Mouse (Mus musculus): ENCODE data around the gene Spag7. TPM values are rescaled to one million over a fixed set of nuclear protein-coding genes. Genes with fewer than 3 reads are reported as not detected.

The Spag7 gene
- 10 to 100 TPM; 75.8 to 87.1 TPM for polyA plus RNA-seq (2017; shearing (Covaris generic))

DNA sequence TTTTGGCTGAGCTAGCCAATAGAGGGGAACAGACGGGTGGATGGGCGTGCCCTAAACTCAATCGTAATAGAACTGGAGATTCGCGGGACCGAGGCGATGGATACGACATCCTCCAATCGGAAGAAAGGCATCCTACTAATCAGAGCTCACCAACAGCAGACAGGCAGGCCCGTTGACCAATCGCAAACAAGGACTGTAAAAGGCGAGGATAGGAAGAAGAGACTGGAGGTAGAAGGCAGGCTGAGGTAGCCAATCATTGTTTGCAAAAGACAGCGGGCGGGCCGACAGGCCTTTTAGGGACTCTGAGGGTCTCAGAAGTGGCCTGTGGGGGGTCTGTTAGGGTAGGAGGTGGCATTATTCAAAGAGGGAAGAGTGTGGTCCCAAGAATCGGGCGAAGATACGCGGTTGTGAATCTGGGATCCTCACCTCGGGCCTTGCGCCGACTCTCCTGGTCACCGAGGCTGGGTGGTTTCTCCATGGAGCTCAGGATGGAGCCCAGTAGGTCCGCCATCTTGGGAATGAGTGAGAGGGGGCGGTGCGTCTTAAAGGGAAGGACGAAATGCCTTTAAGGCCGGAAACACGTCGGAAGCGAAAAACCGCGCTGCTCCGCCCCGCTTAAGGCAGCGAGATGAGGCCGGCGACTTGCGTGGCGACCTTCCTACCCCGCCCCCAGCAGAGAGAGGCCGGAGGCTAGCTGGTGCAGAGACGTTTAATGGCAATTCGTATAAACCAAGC is at the start of gene Spag7:
Gene Spag7, minus strand, starts transcription at position 646 of the 735 bp plus-strand sequence.

GRCm38 (mm10) chr11:70699722-70700556 is 30.7 kb upstream of the Spag7 start, which contains the start of the genes Inca1 and Kif1c:
Inca1 (minus strand) TSS chr11:70700155.
Kif1c (plus strand) TSS chr11:70700548.

GRCm38 (mm10) chr11:70687601-70688199 is 18.5 kb upstream of the Spag7 start, which contains the start of gene Camta2:
Camta2 (minus strand) TSS chr11:70688105.

GRCm38 (mm10) chr11:70656964-70657363 is 12.3 kb downstream of the Spag7 start, which contains the start of gene Eno3:
Eno3 (plus strand) TSS chr11:70657202.

GRCm38 (mm10) chr11:70654198-70654922 is 14.9 kb downstream of the Spag7 start, which contains the start of gene Pfn1:
Pfn1 (minus strand) TSS chr11:70654644.

GRCm38 (mm10) chr11:70646691-70647650 is 22.2 kb downstream of the Spag7 start, which contains the start of the genes Rnf167 and Slc25a11:
Rnf167 (plus strand) TSS chr11:70647235.
Slc25a11 (minus strand) TSS chr11:70647479.

DNA sequence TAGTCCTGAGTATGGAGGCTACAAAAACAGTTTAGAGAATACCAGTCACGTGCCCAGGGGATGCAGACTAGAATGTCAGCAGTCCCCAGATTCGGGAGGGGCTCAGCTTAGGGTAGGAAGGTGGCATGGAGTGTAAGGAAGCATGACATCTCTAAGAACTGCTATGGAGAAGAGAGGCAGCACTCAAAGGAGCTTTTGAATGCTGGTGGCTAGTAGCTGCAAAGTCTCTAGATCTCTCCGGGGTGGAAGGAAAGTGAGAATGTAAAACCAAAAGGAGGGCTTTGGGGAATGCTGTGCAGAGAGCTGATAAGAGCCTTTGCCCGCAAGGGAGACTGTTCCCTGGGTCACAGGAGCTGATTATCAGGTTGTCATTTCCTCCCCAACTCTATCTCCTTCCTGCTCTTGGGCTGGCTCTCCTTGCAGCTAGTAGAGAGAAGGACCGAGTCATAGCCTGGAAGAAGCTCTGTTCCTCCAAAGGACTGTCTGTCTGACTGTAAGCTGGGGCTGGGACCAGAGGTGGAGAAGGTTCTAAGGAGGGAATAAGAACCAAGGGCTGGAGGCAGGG is 30.4 kb downstream of the Spag7 start, which contains the start of gene Gp1ba:
Gene Gp1ba, plus strand, starts transcription at position 409 of the 565 bp plus-strand sequence.

GRCm38 (mm10) chr11:70619101-70619500 is 50.1 kb downstream of the Spag7 start, which contains the start of gene Chrne:
Chrne (minus strand) TSS chr11:70619216.

GRCm38 (mm10) chr11:70615516-70616093 is 53.6 kb downstream of the Spag7 start, which contains the start of gene 4930544D05Rik:
4930544D05Rik (plus strand) TSS chr11:70615848.

Other genes with a start within 250 kb of the Spag7 start
- gene Arrb2, start 236.8 kb downstream of the Spag7 start, polyA plus RNA-seq (2017; shearing (Covaris generic)): 100 to 1,000 TPM; 249 to 281 TPM
- 10 to 100 TPM; 72.7 to 76.5 TPM for gene Med11, start 217.5 kb downstream of the Spag7 start, polyA plus RNA-seq (2017; shearing (Covaris generic))
- gene Zmynd15, start 210.0 kb downstream of the Spag7 start, polyA plus RNA-seq (2017; shearing (Covaris generic)): not detected
- gene Cxcl16, start 209.4 kb downstream of the Spag7 start, polyA plus RNA-seq (2017; shearing (Covaris generic)): 1 to 10 TPM in 1 of 2 experiments, under 1 TPM in 1; 0.19 to 1.3 TPM
- gene Tm4sf5, start 164.2 kb downstream of the Spag7 start, polyA plus RNA-seq (2017; shearing (Covaris generic)): 1 to 10 TPM; 2.2 to 2.9 TPM
- not detected for gene Vmo1, start 154.8 kb downstream of the Spag7 start, polyA plus RNA-seq (2017; shearing (Covaris generic))
- gene Gltpd2, start 150.2 kb downstream of the Spag7 start, polyA plus RNA-seq (2017; shearing (Covaris generic)): not detected
- 100 to 1,000 TPM; 312 to 326 TPM for gene Psmb6, start 144.0 kb downstream of the Spag7 start, polyA plus RNA-seq (2017; shearing (Covaris generic))
- not detected for gene Gm40193, start 136.5 kb downstream of the Spag7 start, polyA plus RNA-seq (2017; shearing (Covaris generic))
- gene Pld2, start 129.4 kb downstream of the Spag7 start, polyA plus RNA-seq (2017; shearing (Covaris generic)): 10 to 100 TPM in 1 of 2 experiments, 1 to 10 TPM in 1; 6.9 to 10.1 TPM
- 10 to 100 TPM; 15.9 to 22.2 TPM for gene Mink1, start 106.5 kb downstream of the Spag7 start, polyA plus RNA-seq (2017; shearing (Covaris generic))
- under 1 TPM; 0.20 to 0.78 TPM for gene 4930544D05Rik, start 53.6 kb downstream of the Spag7 start, polyA plus RNA-seq (2017; shearing (Covaris generic))
- gene Chrne, start 50.2 kb downstream of the Spag7 start, polyA plus RNA-seq (2017; shearing (Covaris generic)): 1 to 10 TPM; 1.0 to 1.2 TPM
- gene Gp1ba, start 30.3 kb downstream of the Spag7 start, polyA plus RNA-seq (2017; shearing (Covaris generic)): under 1 TPM; 0.17 to 0.18 TPM
- gene Rnf167, start 22.2 kb downstream of the Spag7 start, polyA plus RNA-seq (2017; shearing (Covaris generic)): 100 to 1,000 TPM; 350 to 474 TPM
- 100 to 1,000 TPM; 164 to 182 TPM for gene Slc25a11, start 21.9 kb downstream of the Spag7 start, polyA plus RNA-seq (2017; shearing (Covaris generic))
- 1,000 to 10,000 TPM; 4,492 to 4,564 TPM for gene Pfn1, start 14.8 kb downstream of the Spag7 start, polyA plus RNA-seq (2017; shearing (Covaris generic))
- gene Eno3, start 12.2 kb downstream of the Spag7 start, polyA plus RNA-seq (2017; shearing (Covaris generic)): 10 to 100 TPM; 24.7 to 43.8 TPM
- 10 to 100 TPM; 45.4 to 63.7 TPM for gene Camta2, start 18.7 kb upstream of the Spag7 start, polyA plus RNA-seq (2017; shearing (Covaris generic))
- 1 to 10 TPM in 1 of 2 experiments, not detected in 1; 1.4 TPM for gene Inca1, start 30.7 kb upstream of the Spag7 start, polyA plus RNA-seq (2017; shearing (Covaris generic))
- gene Kif1c, start 31.1 kb upstream of the Spag7 start, polyA plus RNA-seq (2017; shearing (Covaris generic)): 1 to 10 TPM; 1.4 to 2.1 TPM
- 1 to 10 TPM; 8.9 to 9.4 TPM for gene Zfp3, start 94.8 kb upstream of the Spag7 start, polyA plus RNA-seq (2017; shearing (Covaris generic))
- 1 to 10 TPM in 1 of 2 experiments, not detected in 1; 1.1 TPM for gene Scimp, start 143.2 kb upstream of the Spag7 start, polyA plus RNA-seq (2017; shearing (Covaris generic))
- 10 to 100 TPM; 48.1 to 65.4 TPM for gene Rabep1, start 175.4 kb upstream of the Spag7 start, polyA plus RNA-seq (2017; shearing (Covaris generic))